Mouse (Mus musculus): Measurements from ENCODE around the gene Sync. TPM values are rescaled to one million over a fixed set of nuclear protein-coding genes. Genes with fewer than 3 reads are reported as not detected.

The Sync gene
- total and polyA plus RNA-seq, 3 experiments, result 0.16 TPM; not detected in 2

DNA sequence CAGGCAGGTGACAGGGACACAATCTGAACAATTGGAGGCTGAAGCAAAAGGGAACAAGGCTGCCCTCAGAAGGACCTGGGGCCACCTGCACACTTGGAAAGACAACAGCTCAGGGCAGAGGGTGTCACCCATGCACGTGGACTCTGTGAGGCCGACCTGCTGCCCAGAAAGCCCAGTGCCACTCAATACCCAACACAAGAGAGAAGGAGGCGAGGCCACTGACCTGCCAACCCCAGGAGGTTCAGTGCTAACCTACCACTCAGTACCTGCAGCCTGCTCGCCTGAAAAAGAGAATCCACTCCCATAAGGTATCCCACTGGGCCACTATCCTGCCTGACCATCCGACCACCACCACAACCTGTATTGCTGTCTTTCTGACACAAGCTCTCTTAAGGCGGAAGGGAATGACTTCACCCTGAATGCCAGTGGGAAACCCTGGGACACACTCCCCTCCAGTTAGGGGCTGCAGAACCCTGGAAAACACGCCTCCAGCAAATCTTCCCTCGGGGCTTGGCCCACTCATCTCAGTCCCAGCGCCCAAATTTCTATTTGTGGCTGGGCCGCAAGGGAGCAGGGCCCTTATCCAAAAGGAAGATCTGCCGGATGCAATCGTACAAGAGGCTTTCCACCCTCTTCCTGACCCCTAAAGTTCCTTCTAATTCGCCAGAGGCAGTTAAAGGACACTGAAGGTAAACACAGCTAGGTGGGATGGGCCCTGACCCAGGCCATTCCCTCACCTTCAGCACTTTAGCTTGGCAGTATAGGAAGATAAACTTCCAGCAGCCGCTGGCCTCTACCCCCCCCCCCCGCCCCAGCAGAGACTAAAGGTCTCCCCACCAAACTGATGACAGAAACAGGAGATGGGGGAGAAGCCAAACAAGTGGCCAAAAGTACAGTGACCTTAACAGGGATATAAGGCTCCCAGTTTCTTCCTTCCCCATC is 40.8 kb upstream of the Sync start:
- DNase-seq (ENCODE audit: extremely low read depth), result no peak
- H3K9ac ChIP-seq (ENCODE audit: insufficient read depth, low read depth), result no peak overlapping the region
- H3K4me2 ChIP-seq (ENCODE audit: insufficient read depth, low read depth, poor library complexity, severe bottlenecking), result no peak overlapping the region
- H3K27me3 ChIP-seq (replicated peaks), result peaks cover 54% of the 10 kb centered on the region
- no peak overlapping the region for H3K27ac ChIP-seq (ENCODE audit: insufficient read depth, low read depth)
- no peaks in the 10 kb centered on the region for H3K9me3 ChIP-seq (replicated peaks; ENCODE audit: low read length)
- no peaks in the 10 kb centered on the region for H3K36me3 ChIP-seq (replicated peaks in 1 of 2; ENCODE audit: control insufficient read depth in 1 of 2, insufficient read depth in 1 of 2, low read length in 1 of 2)
- peaks cover 3 to 32% of the 10 kb centered on the region in 2 experiments; a peak in 3 of 4 replicates for H3K4me1 ChIP-seq (ENCODE audit: control insufficient read depth in 1 of 2, insufficient read depth in 2 of 2)
- in situ Hi-C loops (cut with MboI; ENCODE audit: low pct_ligation_motif_present, low pct_unique_long_range_greater_than_20kb, low sequenced_read_pairs), result no loop called here
- dilution Hi-C loops (cut with MboI; ENCODE audit: extremely low pct_ligation_motif_present, extremely low pct_unique_long_range_greater_than_20kb, low sequenced_read_pairs), result no loop called here
- no peak overlapping the region for H3K4me3 ChIP-seq (replicated peaks in 1 of 3; ENCODE audit: low read depth in 2 of 3, low read length in 2 of 3, poor library complexity in 1 of 3)
- no peaks in the 10 kb centered on the region for H3K79me2 ChIP-seq (replicated peaks; ENCODE audit: control insufficient read depth, extremely low read depth, insufficient read depth, poor library complexity, severe bottlenecking)
- TF ChIP-seq USF2 (conservative IDR thresholded peaks at IDR 0.05; ENCODE audit: low read depth, low read length) (no peak), E2F4 (IDR thresholded peaks at IDR 0.05; ENCODE audit: insufficient replicate concordance, low read depth, low read length) (no peak), SMC3 (IDR thresholded peaks at IDR 0.05; ENCODE audit: low read depth, low read length) (no peak), NRF1 (IDR thresholded peaks at IDR 0.05; ENCODE audit: low read depth, low read length) (no peak), MAX (IDR thresholded peaks at IDR 0.05; ENCODE audit: low read length) (no peak), CHD1 (IDR thresholded peaks at IDR 0.05; ENCODE audit: low read depth, low read length) (no peak)

- H3K9ac ChIP-seq (ENCODE audit: insufficient read depth, low read depth), result peak overlapping the region; percentile 2; the same call in 1 of the 2 replicates
- H3K4me1 ChIP-seq (ENCODE audit: control insufficient read depth in 1 of 2, insufficient read depth in 2 of 2), result peaks cover 0 to 28% of the 10 kb centered on the region in 2 experiments; a peak in 3 of 4 replicates
- H3K36me3 ChIP-seq (replicated peaks in 1 of 2; ENCODE audit: control insufficient read depth in 1 of 2, insufficient read depth in 1 of 2, low read length in 1 of 2), result no peaks in the 10 kb centered on the region
- peak overlapping the region in 2 of 3 experiments; percentile 33 to 42 for H3K4me3 ChIP-seq (replicated peaks in 1 of 3; ENCODE audit: low read depth in 2 of 3, low read length in 2 of 3, poor library complexity in 1 of 3)
- no peak for TF ChIP-seq MXI1 (IDR thresholded peaks at IDR 0.05; ENCODE audit: low read depth, low read length)
- no peak for TF ChIP-seq POLR2A (IDR thresholded peaks at IDR 0.05; ENCODE audit: low read depth, low read length)
- TF ChIP-seq MAX (IDR thresholded peaks at IDR 0.05; ENCODE audit: low read length), result no peak
- TF ChIP-seq JUN (IDR thresholded peaks at IDR 0.05; ENCODE audit: insufficient read depth, low read depth, low read length), result no peak
- no peaks in the 10 kb centered on the region for H3K79me2 ChIP-seq (replicated peaks; ENCODE audit: control insufficient read depth, extremely low read depth, insufficient read depth, poor library complexity, severe bottlenecking)
- peak overlapping the region; percentile 96 for H3K4me2 ChIP-seq (ENCODE audit: insufficient read depth, low read depth, poor library complexity, severe bottlenecking)
- peaks cover 54% of the 10 kb centered on the region for H3K27me3 ChIP-seq (replicated peaks)
- in situ Hi-C loops (cut with MboI; ENCODE audit: low pct_ligation_motif_present, low pct_unique_long_range_greater_than_20kb, low sequenced_read_pairs) (no loop called here), dilution Hi-C loops (cut with MboI; ENCODE audit: extremely low pct_ligation_motif_present, extremely low pct_unique_long_range_greater_than_20kb, low sequenced_read_pairs) (no loop called here)
- H3K9me3 ChIP-seq (replicated peaks; ENCODE audit: low read length), result no peaks in the 10 kb centered on the region
- no peak overlapping the region for H3K27ac ChIP-seq (ENCODE audit: insufficient read depth, low read depth)
- no peak for DNase-seq (ENCODE audit: extremely low read depth)
Measured at GRCm38 (mm10) chr4:129247381-129248242, 39.8 kb upstream of the Sync start.

All from CH12.LX (cell line).